Mouse (Mus musculus) spleen, adult 2 months (tissue): Measurements from ENCODE around the gene Cd40. TPM values are rescaled to one million over a fixed set of nuclear protein-coding genes. Genes with fewer than 3 reads are reported as not detected.

ENCODE experiments used
- DNase-seq, 2 experiments: peaks; one replicate each; pipeline versions ENCODE4 v3.0.0 to v3.0.0-alpha.2; 2012 to 2021; ENCODE audit warnings: low spot score in 2 of 2, low read depth in 1 of 2
- H3K27ac ChIP-seq: fragments of 200-500 bp; 2 replicates; pipeline ENCODE4 v1.5.1; 2012; ENCODE audit warnings: low read length, inconsistent platforms; ENCODE audit not compliant: insufficient read depth
- H3K27me3 ChIP-seq: fragments of 200-500 bp; 2 replicates; pipeline ENCODE4 v1.6.1; 2012; ENCODE audit warnings: mild to moderate bottlenecking, moderate library complexity, low read length, inconsistent platforms; ENCODE audit not compliant: control insufficient read depth, insufficient read depth
- H3K36me3 ChIP-seq: fragments of 200-500 bp; 2 replicates; pipeline ENCODE4 v1.6.1; 2012; ENCODE audit warnings: mild to moderate bottlenecking, low read length, inconsistent platforms; ENCODE audit not compliant: control insufficient read depth, insufficient read depth
- H3K4me1 ChIP-seq: fragments of 200-500 bp; 2 replicates; pipeline ENCODE4 v1.6.1; 2011; ENCODE audit warnings: inconsistent platforms; ENCODE audit not compliant: control insufficient read depth, insufficient read depth, insufficient read length
- H3K4me3 ChIP-seq: fragments of 200-500 bp; 2 replicates; pipeline ENCODE4 v1.5.1; 2011; ENCODE audit warnings: mild to moderate bottlenecking, inconsistent platforms; ENCODE audit not compliant: insufficient read depth, insufficient read length; ENCODE audit errors: extremely low read depth
- CTCF ChIP-seq: fragments of 200-500 bp; IDR thresholded peaks from 2 replicates; pipeline ENCODE4 v1.5.1; 2011; ENCODE audit warnings: mild to moderate bottlenecking, inconsistent platforms; ENCODE audit not compliant: insufficient read depth, insufficient read length, insufficient replicate concordance; ENCODE audit errors: extremely low read depth
- POLR2A ChIP-seq: fragments of 200-500 bp; IDR thresholded peaks from 2 replicates; pipeline ENCODE4 v1.6.1; 2011; ENCODE audit warnings: low read depth, low read length, inconsistent platforms
- WGBS: fragments of 180-500 bp; shearing (Covaris S2); methylation state at CpG from one replicate; pipeline ENCODE4 v1.1.7; 2018; 5-methylcytosine and 5-hydroxymethylcytosine counted together
- polyA plus RNA-seq: library from polyadenylated mRNA; depleted of rRNA; stranded (reverse); fragments of >200 nt; gene quantifications from 2 replicates; pipeline ENCODE4 v1.2.3, GENCODE M21; 2012; rRNA removed

Cd40 gene
- 66.9 and 97.0 TPM in 2 replicates for polyA plus RNA-seq

DNA sequence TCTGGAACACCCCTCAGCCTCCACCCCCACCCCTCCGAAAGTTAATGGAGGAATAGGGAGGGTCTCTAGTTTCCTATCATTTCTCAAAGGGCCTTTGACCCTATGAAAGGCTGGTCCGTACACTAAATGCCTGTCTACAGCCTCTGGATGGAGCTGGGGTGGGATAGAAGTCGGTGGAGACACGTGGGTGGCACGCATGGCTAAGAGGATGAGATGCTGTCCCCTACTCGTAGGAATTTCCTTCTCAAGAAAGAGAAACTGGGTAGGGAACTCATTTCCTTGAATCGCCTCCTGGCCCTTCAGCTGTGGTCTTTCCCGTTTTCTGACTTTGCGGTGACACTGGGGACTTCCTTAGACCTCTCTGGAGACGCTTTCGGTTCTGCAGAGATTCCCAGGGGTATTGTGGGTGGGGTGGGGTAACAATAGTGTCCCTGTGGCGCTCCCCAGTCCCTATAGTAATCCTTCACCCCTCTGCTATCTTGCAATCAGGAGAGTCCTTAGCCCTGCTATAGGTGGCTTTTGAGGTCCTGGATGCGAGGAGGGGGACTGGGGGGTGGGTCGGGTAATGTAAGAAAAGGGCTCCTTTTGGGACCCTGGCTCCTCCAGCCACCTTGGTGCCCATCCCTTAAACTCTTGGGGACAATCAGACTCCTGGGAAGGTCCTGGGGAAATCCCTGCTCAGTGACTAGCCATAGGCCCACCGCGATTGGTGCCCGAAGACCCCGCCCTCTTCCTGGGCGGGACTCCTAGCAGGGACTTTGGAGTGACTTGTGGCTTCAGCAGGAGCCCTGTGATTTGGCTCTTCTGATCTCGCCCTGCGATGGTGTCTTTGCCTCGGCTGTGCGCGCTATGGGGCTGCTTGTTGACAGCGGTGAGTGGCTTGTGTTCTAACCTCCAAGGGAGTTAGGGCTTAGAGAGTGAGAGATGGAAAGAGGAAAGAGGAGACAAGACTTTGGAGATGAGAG, at the start of gene Cd40:
Gene Cd40 (plus strand): TSS at position 740 of the 965 bp plus-strand sequence.
- peak within 1 kb of the TSS; percentile 82 for H3K27ac ChIP-seq
- peak; percentile 54 to 81 for DNase-seq
- peak; percentile 78 for TF ChIP-seq POLR2A
- no peak for TF ChIP-seq CTCF
- H3K36me3 ChIP-seq, result no peaks in the 10 kb centered on the region
- peaks cover 2% of the 10 kb centered on the region; the same call in 1 of the 2 replicates for H3K27me3 ChIP-seq
- H3K4me1 ChIP-seq, result peaks cover 12% of the 10 kb centered on the region; the same call in 1 of the 2 replicates
- H3K4me3 ChIP-seq, result peak within 1 kb of the TSS; percentile 69
- WGBS, result 5% methylated on average over 25 of the region's 25 CpGs

DNA sequence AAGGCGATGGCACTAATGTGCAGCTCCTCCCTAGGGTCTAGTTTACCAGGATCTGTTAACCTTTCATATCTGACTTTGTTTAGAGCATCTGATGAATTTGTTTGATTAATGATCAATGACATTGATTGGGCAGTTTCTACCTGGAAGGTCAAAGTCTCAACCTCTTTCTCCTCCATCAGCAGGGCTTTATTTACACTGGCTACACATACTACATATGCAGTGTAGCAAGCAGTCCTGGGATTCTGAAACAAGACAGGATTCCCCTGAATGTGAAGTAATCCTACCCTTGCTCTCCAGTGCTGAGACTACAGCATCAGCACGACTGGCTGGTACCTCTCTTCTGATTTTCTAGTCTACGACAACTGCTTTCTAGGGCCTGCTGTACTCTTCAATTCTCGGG, 48.6 kb upstream of the Cd40 start:
- H3K36me3 ChIP-seq, result peaks cover 45% of the 10 kb centered on the region
- TF ChIP-seq CTCF, result no peak
- TF ChIP-seq POLR2A, result no peak
- H3K27ac ChIP-seq, result no peak overlapping the region
- no peak for DNase-seq
- 96% methylated on average over 4 of the region's 4 CpGs for WGBS
- no peaks in the 10 kb centered on the region for H3K4me1 ChIP-seq
- no peak overlapping the region for H3K4me3 ChIP-seq
- no peaks in the 10 kb centered on the region for H3K27me3 ChIP-seq

DNA sequence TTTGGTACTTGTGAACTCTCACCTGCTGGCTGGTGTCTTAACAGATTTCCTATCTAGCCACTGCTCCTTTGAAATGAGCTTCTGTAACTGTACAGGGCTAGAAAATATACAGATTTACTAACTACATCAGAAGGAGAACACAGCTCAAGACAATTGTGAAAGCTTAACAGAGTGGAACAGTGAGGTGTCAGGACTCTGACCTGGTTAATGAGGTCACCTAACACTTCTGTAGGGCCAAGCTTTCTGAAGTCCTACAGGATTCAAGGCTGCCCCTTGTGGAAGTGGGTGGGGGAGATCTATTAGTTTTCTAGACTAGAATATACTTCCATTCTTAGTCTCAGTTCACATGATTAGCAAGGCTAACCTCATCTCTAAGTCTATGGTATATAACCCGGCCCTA, 47.4 kb upstream of the Cd40 start:
- no peak for DNase-seq

DNA sequence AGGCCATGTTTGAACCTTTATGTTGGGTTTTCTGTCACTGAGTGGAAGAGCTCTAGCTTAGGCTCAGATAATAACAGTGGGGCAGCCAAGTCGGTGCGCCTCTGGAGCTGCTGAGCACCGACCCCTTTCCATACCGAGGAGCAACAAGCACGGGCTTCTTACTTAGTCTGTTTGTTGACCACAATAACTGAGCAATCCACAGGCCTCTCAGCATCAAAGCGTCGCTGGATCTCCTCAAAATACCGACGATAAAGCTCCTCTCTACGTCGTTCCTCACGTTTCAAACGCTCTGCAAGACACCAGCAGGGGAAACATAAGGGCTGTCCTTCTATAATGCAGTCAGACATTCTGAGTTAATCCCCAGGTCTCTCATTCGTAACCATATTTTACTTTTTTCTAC, 46.3 kb upstream of the Cd40 start:
- no peak overlapping the region for H3K4me3 ChIP-seq
- no peak for DNase-seq
- H3K27ac ChIP-seq, result no peak overlapping the region
- TF ChIP-seq POLR2A (no peak), CTCF (no peak)
- H3K36me3 ChIP-seq, result peaks cover 26% of the 10 kb centered on the region
- WGBS, result 98% methylated on average over 14 of the region's 14 CpGs
- no peaks in the 10 kb centered on the region for H3K4me1 ChIP-seq
- H3K27me3 ChIP-seq, result no peaks in the 10 kb centered on the region

More for the DNA sequence above, 47.4 kb upstream of the Cd40 start:
- Histone ChIP-seq H3K4me3 (no peak overlapping the region), H3K36me3 (peaks cover 35% of the 10 kb centered on the region), H3K27ac (no peak overlapping the region), H3K27me3 (no peaks in the 10 kb centered on the region), H3K4me1 (no peaks in the 10 kb centered on the region)
- 93% methylated on average over 1 of the region's 1 CpGs for WGBS
- TF ChIP-seq POLR2A, result no peak
- no peak for TF ChIP-seq CTCF

DNA sequence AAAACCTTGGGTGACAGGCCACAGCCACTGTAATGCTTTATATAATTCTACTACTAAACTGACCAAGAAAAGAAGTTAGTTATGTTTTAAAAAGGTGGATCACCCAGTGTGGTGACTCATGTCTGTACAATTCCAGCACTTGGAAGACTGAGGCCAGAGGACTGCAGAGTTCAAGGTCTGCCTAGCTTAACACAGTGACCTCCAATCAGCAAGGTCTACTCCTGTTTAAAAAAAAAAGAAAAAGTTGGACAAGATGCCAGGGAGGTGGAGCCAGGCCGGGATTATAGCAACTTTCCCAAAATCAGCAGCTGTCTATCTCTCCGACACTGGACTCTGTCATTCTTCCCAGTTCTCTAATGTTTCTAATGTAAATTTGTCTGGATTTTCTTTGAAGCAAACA, 45.8 kb upstream of the Cd40 start:
- H3K36me3 ChIP-seq, result peaks cover 26% of the 10 kb centered on the region
- no peak overlapping the region for H3K4me3 ChIP-seq
- H3K4me1 ChIP-seq, result no peaks in the 10 kb centered on the region
- no peak for TF ChIP-seq POLR2A
- TF ChIP-seq CTCF, result no peak
- H3K27ac ChIP-seq, result no peak overlapping the region
- 87% methylated on average over 2 of the region's 2 CpGs for WGBS
- H3K27me3 ChIP-seq, result no peaks in the 10 kb centered on the region
- no peak for DNase-seq

DNA sequence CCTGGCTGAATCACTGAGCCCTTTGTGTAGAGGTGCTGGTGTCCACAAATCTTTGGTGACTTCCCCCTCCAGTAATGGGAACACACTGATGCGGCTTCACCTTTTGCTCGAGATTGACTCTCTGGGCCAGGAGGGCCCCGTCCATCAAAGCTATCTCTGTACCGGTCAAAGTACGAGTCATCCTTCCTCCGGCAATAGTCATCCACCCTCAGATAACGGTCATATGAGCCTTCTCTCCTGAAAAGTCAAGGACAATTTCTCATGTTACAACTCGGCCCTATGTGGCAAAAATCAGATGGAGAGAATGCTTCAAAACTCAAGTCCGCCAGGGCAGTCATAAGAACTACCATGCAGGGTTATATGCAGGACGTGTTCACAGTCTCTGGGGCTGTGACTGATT, 45.1 kb upstream of the Cd40 start:
- Histone ChIP-seq H3K4me1 (no peaks in the 10 kb centered on the region), H3K4me3 (no peak overlapping the region), H3K27me3 (no peaks in the 10 kb centered on the region), H3K27ac (no peak overlapping the region), H3K36me3 (peaks cover 26% of the 10 kb centered on the region)
- WGBS, result 92% methylated on average over 10 of the region's 10 CpGs
- TF ChIP-seq POLR2A, result no peak
- TF ChIP-seq CTCF, result no peak
- DNase-seq, result no peak

DNA sequence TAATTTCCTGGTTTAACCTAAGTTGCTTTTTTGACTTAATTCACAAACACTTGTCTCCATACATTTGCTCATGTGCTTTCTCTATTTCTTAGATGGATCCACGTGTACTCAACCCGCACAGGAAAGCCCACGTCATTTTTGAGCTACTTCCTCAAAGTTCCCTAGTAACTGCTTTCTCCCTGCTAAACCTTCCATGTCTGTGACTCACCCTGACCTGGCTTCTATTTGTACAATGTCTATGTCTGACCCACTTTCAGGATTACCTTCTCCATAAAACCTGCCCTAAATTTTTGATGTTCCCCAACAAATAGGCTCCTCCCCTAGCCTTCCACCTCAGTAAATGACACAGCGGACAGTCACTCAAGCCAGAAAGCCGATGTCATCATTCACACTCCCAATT, 40.5 kb upstream of the Cd40 start:
- H3K36me3 ChIP-seq, result peaks cover 11% of the 10 kb centered on the region
- H3K27me3 ChIP-seq, result no peaks in the 10 kb centered on the region
- no peak overlapping the region for H3K27ac ChIP-seq
- TF ChIP-seq CTCF (no peak), POLR2A (no peak)
- WGBS, result 61% methylated on average over 5 of the region's 5 CpGs
- H3K4me3 ChIP-seq, result no peak overlapping the region
- no peak for DNase-seq
- H3K4me1 ChIP-seq, result no peaks in the 10 kb centered on the region
